Mouse (Mus musculus): ENCODE measurements at regions not wholly inside any gene's neighbourhood (a gene's known extent, or its start where the extent isn't known, plus 50 kb on each side); places are given as distances from the start of the nearest gene placed in this dataset.

DNA sequence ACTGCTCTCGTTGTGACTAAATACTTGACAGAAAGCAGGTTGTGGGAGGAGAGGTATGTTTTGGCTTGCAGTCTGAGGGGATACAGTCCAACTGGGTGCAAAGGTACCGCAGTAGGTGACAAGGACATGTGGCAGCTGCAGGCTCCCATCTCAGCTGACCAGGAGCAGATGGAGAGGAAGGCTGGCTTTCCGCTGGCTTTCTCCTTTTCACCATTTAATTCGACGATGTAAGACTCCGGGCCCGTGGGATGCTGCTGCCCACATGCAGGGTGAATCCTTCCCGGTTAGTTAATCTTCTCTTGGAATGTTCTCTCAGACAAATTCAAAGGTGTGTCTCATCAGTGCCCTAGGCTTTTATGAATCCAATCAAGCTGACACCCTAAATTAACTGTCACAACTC, 676.1 kb upstream of the Gm19410 start:
- TF ChIP-seq POLR2A (IDR thresholded peaks at IDR 0.05; ENCODE audit: low read depth, low read length), result no peak
- TF ChIP-seq CTCF (IDR thresholded peaks at IDR 0.05; ENCODE audit: extremely low read depth, insufficient read depth, insufficient read length, insufficient replicate concordance), result no peak
